Mouse (Mus musculus): ENCODE data around the gene Cnih3.

The Cnih3 gene

GRCm38 (mm10) chr1:181403056-181403455 is 50.6 kb downstream of the Cnih3 start:
- DNase-seq (ENCODE audit: low read depth, low spot score) = no peak

- DNase-seq (ENCODE audit: low read depth, low spot score) = no peak
Observed at GRCm38 (mm10) chr1:181407281-181407680, 54.9 kb downstream of the Cnih3 start.

GRCm38 (mm10) chr1:181408086-181408975 is 55.9 kb downstream of the Cnih3 start:
- DNase-seq (ENCODE audit: low read depth, low spot score) = no peak

GRCm38 (mm10) chr1:181409693-181410092 is 57.3 kb downstream of the Cnih3 start:
- DNase-seq (ENCODE audit: low read depth, low spot score) = no peak

- no peak for DNase-seq (ENCODE audit: low read depth, low spot score)
Observed at GRCm38 (mm10) chr1:181410647-181411254, 58.3 kb downstream of the Cnih3 start.

GRCm38 (mm10) chr1:181414985-181415384 is 62.6 kb downstream of the Cnih3 start:
- DNase-seq (ENCODE audit: low read depth, low spot score) = no peak

- no peak for DNase-seq (ENCODE audit: low read depth, low spot score)
Observed at GRCm38 (mm10) chr1:181416841-181417240, 64.4 kb downstream of the Cnih3 start.

- no peak for DNase-seq (ENCODE audit: low read depth, low spot score)
Observed at GRCm38 (mm10) chr1:181417937-181418523, 65.6 kb downstream of the Cnih3 start.

- DNase-seq (ENCODE audit: low read depth, low spot score) = no peak
Observed at GRCm38 (mm10) chr1:181420080-181420536, 67.7 kb downstream of the Cnih3 start.

- DNase-seq (ENCODE audit: low read depth, low spot score) = no peak
Observed at GRCm38 (mm10) chr1:181422796-181423195, 70.4 kb downstream of the Cnih3 start.

- no peak for DNase-seq (ENCODE audit: low read depth, low spot score)
Observed at GRCm38 (mm10) chr1:181424922-181425321, 72.5 kb downstream of the Cnih3 start.

GRCm38 (mm10) chr1:181425388-181425787 is 73.0 kb downstream of the Cnih3 start:
- DNase-seq (ENCODE audit: low read depth, low spot score) = no peak

GRCm38 (mm10) chr1:181426406-181426805 is 74.0 kb downstream of the Cnih3 start:
- DNase-seq (ENCODE audit: low read depth, low spot score) = no peak

GRCm38 (mm10) chr1:181433263-181433662 is 80.8 kb downstream of the Cnih3 start:
- DNase-seq (ENCODE audit: low read depth, low spot score) = no peak

- no peak for DNase-seq (ENCODE audit: low read depth, low spot score)
Observed at GRCm38 (mm10) chr1:181435414-181435813, 83.0 kb downstream of the Cnih3 start.

GRCm38 (mm10) chr1:181440982-181441603 is 88.7 kb downstream of the Cnih3 start:
- DNase-seq (ENCODE audit: low read depth, low spot score) = no peak

GRCm38 (mm10) chr1:181441654-181442241 is 89.3 kb downstream of the Cnih3 start:
- no peak for DNase-seq (ENCODE audit: low read depth, low spot score)

GRCm38 (mm10) chr1:181445041-181445440 is 92.6 kb downstream of the Cnih3 start:
- no peak for DNase-seq (ENCODE audit: low read depth, low spot score)

GRCm38 (mm10) chr1:181445630-181446257 is 93.3 kb downstream of the Cnih3 start:
- DNase-seq (ENCODE audit: low read depth, low spot score) = peak; percentile 20

GRCm38 (mm10) chr1:181446591-181447114 is 94.2 kb downstream of the Cnih3 start:
- no peak for DNase-seq (ENCODE audit: low read depth, low spot score)

GRCm38 (mm10) chr1:181447576-181447975 is 95.1 kb downstream of the Cnih3 start:
- no peak for DNase-seq (ENCODE audit: low read depth, low spot score)

Data from ZHBTc4 (cell line).